Mouse (Mus musculus) thymus, postnatal 4 days (tissue): Measurements from ENCODE around the gene Pxylp1.

Experiments used
- DNase-seq: peaks from one replicate; pipeline ENCODE4 v3.0.0; 2021

The Pxylp1 gene

GRCm38 (mm10) chr9:96857838-96858237 is 34.6 kb downstream of the Pxylp1 start:
- DNase-seq = no peak

- DNase-seq = no peak
These were observed 38.9 kb downstream of the Pxylp1 start for GRCm38 (mm10) chr9:96853300-96854186.

GRCm38 (mm10) chr9:96851634-96852033 is 40.8 kb downstream of the Pxylp1 start:
- DNase-seq = no peak

GRCm38 (mm10) chr9:96851036-96851435 is 41.4 kb downstream of the Pxylp1 start:
- DNase-seq = no peak

- no peak for DNase-seq
These were observed 43.5 kb downstream of the Pxylp1 start for GRCm38 (mm10) chr9:96849012-96849411.

GRCm38 (mm10) chr9:96846361-96846760 is 46.1 kb downstream of the Pxylp1 start:
- no peak for DNase-seq

GRCm38 (mm10) chr9:96844798-96845209 is 47.7 kb downstream of the Pxylp1 start:
- DNase-seq = no peak

GRCm38 (mm10) chr9:96839376-96839775 is 53.1 kb downstream of the Pxylp1 start:
- no peak for DNase-seq

- DNase-seq = peak; percentile 36
These were observed 53.6 kb downstream of the Pxylp1 start for GRCm38 (mm10) chr9:96838864-96839263.

GRCm38 (mm10) chr9:96837781-96838420 is 54.6 kb downstream of the Pxylp1 start:
- no peak for DNase-seq

GRCm38 (mm10) chr9:96836984-96837383 is 55.5 kb downstream of the Pxylp1 start:
- no peak for DNase-seq

GRCm38 (mm10) chr9:96835374-96835921 is 57.0 kb downstream of the Pxylp1 start:
- no peak for DNase-seq

GRCm38 (mm10) chr9:96833606-96834005 is 58.9 kb downstream of the Pxylp1 start:
- no peak for DNase-seq

GRCm38 (mm10) chr9:96832516-96832915 is 60.0 kb downstream of the Pxylp1 start:
- DNase-seq = no peak

GRCm38 (mm10) chr9:96830856-96831359 is 61.6 kb downstream of the Pxylp1 start:
- no peak for DNase-seq

- DNase-seq = no peak
These were observed 62.8 kb downstream of the Pxylp1 start for GRCm38 (mm10) chr9:96829682-96830081.

GRCm38 (mm10) chr9:96828071-96828470 is 64.4 kb downstream of the Pxylp1 start:
- no peak for DNase-seq

GRCm38 (mm10) chr9:96827002-96827785 is 65.3 kb downstream of the Pxylp1 start:
- DNase-seq = no peak

GRCm38 (mm10) chr9:96824857-96825256 is 67.6 kb downstream of the Pxylp1 start:
- no peak for DNase-seq

- DNase-seq = no peak
These were observed 68.4 kb downstream of the Pxylp1 start for GRCm38 (mm10) chr9:96824026-96824425.

GRCm38 (mm10) chr9:96823541-96823940 is 68.9 kb downstream of the Pxylp1 start:
- no peak for DNase-seq

- no peak for DNase-seq
These were observed 69.5 kb downstream of the Pxylp1 start for GRCm38 (mm10) chr9:96823005-96823404.
